ENCODE assay signal across 8 mouse cellular contexts in genomic region chr19:46571878-46572244, GRCm38 (mm10). TPM values are rescaled to one million over a fixed set of nuclear protein-coding genes. Genes with fewer than 3 reads are reported as not detected.
DNase-seq lines count a peak whose midpoint lies in the region; ATAC-seq and TF ChIP-seq lines count a peak whose summit lies in the region.

No protein-coding gene starts in this region.

- no peaks in the 10 kb centered on the region for H3K36me3 ChIP-seq in heart, adult 2 months (ENCODE audit: control insufficient read depth, insufficient read depth, low read length)
- peaks cover 0 to 19% of the 10 kb centered on the region in 2 experiments; a peak in 2 of 4 replicates for H3K36me3 ChIP-seq in MEL (ENCODE audit: control insufficient read depth in 1 of 2, insufficient read depth in 2 of 2, low read length in 2 of 2)
- no peaks in the 10 kb centered on the region for H3K36me3 ChIP-seq in heart, embryonic 16.5 days (ENCODE audit: control insufficient read depth, insufficient read depth)
- H3K36me3 ChIP-seq in midbrain, embryonic 10.5 days = peaks cover 13% of the 10 kb centered on the region

- TF ChIP-seq RAD21 in MEL (IDR thresholded peaks at IDR 0.05; ENCODE audit: low read depth, low read length) = no peak

- no peaks in the 10 kb centered on the region for H3K79me2 ChIP-seq in heart, adult 2 months (replicated peaks; ENCODE audit: control insufficient read depth, insufficient read depth, low read length)
- H3K79me2 ChIP-seq in MEL (ENCODE audit: control insufficient read depth, insufficient read depth, low read length, poor library complexity) = peaks cover 5% of the 10 kb centered on the region

- H3K9ac ChIP-seq in heart, adult 2 months (ENCODE audit: low read depth, low read length) = no peak overlapping the region
- peak overlapping the region; percentile 68 for H3K9ac ChIP-seq in MEL (ENCODE audit: control insufficient read depth, low read depth, low read length, poor library complexity, severe bottlenecking)
- H3K9ac ChIP-seq in heart, embryonic 16.5 days (ENCODE audit: low read length) = peak overlapping the region; percentile 82

- TF ChIP-seq EP300 in heart, adult 2 months (IDR thresholded peaks at IDR 0.05; ENCODE audit: insufficient read depth, low read depth, low read length) = no peak
- TF ChIP-seq EP300 in MEL (IDR thresholded peaks at IDR 0.05; ENCODE audit: low read depth in 1 of 2, low read length in 2 of 2) = no peak

- TF ChIP-seq POLR2A in heart, adult 2 months (IDR thresholded peaks at IDR 0.05; ENCODE audit: insufficient read depth, low read depth, low read length) = no peak
- no peak for TF ChIP-seq POLR2A in MEL (IDR thresholded peaks at IDR 0.05; ENCODE audit: control insufficient read depth in 1 of 2, insufficient read depth in 1 of 2, low read depth in 1 of 2, low read length in 2 of 2, poor library complexity in 1 of 2)

- H3K4me3 ChIP-seq in heart, adult 2 months = peak overlapping the region; percentile 76
- peak overlapping the region; percentile 73 to 81 for H3K4me3 ChIP-seq in MEL (ENCODE audit: control insufficient read depth in 1 of 2, insufficient read depth in 1 of 2, low read depth in 2 of 2, low read length in 2 of 2)
- peak overlapping the region; percentile 91 for H3K4me3 ChIP-seq in heart, embryonic 16.5 days (ENCODE audit: low read length)
- peak overlapping the region; percentile 72 for H3K4me3 ChIP-seq in midbrain, embryonic 10.5 days

- H3K4me2 ChIP-seq in heart, embryonic 16.5 days (ENCODE audit: low read depth, low read length) = peak overlapping the region; percentile 83

- intact Hi-C loops in heart, adult 2 months (cut with DNase I) = loop anchor here (5.0 to 10.0 kb wide), 3 partner anchors 70 to 293 kb away; partner anchors contain the start of genes Actr1a, Sufu and Trim8

- no peak for TF ChIP-seq CTCF in heart, adult 2 months (IDR thresholded peaks at IDR 0.05)
- no peak for TF ChIP-seq CTCF in MEL (IDR thresholded peaks at IDR 0.05 in 2 of 3, conservative IDR thresholded peaks at IDR 0.05 in 1 of 3; ENCODE audit: control insufficient read depth in 1 of 3, insufficient read depth in 1 of 3, low read depth in 2 of 3, low read length in 3 of 3, poor library complexity in 1 of 3, severe bottlenecking in 1 of 3)

- no peaks in the 10 kb centered on the region for H3K9me3 ChIP-seq in MEL (replicated peaks; ENCODE audit: insufficient read depth, low read length)
- H3K9me3 ChIP-seq in heart, embryonic 16.5 days (replicated peaks; ENCODE audit: control insufficient read depth, low read length) = no peaks in the 10 kb centered on the region
- H3K9me3 ChIP-seq in midbrain, embryonic 10.5 days (replicated peaks) = 0 out of 2 replicates have a peak, but pooled peaks cover 4% of the 10 kb centered on the region

- no peak for DNase-seq in heart, adult 2 months
- no peak for DNase-seq in heart, adult 8-10 months (ENCODE audit: low spot score)
- peak; percentile 48 for DNase-seq in MEL (ENCODE audit: low read depth, low spot score)
- peak; percentile 23 for DNase-seq in midbrain, embryonic 10.5 days (ENCODE audit: low spot score)
- no peak for DNase-seq in right cerebral cortex, adult 2 months (ENCODE audit: low spot score in 2 of 2)
- no peak for DNase-seq in thymus, postnatal 25 days

- no peak overlapping the region for H3K27ac ChIP-seq in heart, adult 2 months
- no peak overlapping the region for H3K27ac ChIP-seq in MEL (ENCODE audit: control insufficient read depth, low read depth, low read length)
- H3K27ac ChIP-seq in heart, embryonic 16.5 days (ENCODE audit: low read length) = no peak overlapping the region; the same call in 1 of the 2 replicates
- H3K27ac ChIP-seq in midbrain, embryonic 10.5 days (replicated peaks) = peak overlapping the region; percentile 94

- no peak for ATAC-seq in heart, embryonic 16.5 days (replicated peaks; ENCODE audit: extremely low read depth, insufficient read depth, low FRiP score)
- ATAC-seq in monocyte, adult 5-6 weeks (replicated peaks; ENCODE audit: insufficient number of reproducible peaks, low FRiP score, low TSS enrichment, poor library complexity, severe bottlenecking) = no peak

- WGBS in heart, adult 2 months = 33% methylated on average over 10 of the region's 10 CpGs
- WGBS in heart, embryonic 16.5 days = 27% methylated on average over 10 of the region's 10 CpGs
- WGBS in midbrain, embryonic 10.5 days = 24% methylated on average over 10 of the region's 10 CpGs

- no peaks in the 10 kb centered on the region for H3K27me3 ChIP-seq in heart, adult 2 months (ENCODE audit: control insufficient read depth, insufficient read depth, low read length)
- no peaks in the 10 kb centered on the region for H3K27me3 ChIP-seq in MEL (ENCODE audit: control insufficient read depth in 1 of 2, insufficient read depth in 2 of 2, low read length in 2 of 2)
- H3K27me3 ChIP-seq in heart, embryonic 16.5 days (ENCODE audit: control insufficient read depth, insufficient read depth, low read length) = no peaks in the 10 kb centered on the region
- no peaks in the 10 kb centered on the region for H3K27me3 ChIP-seq in midbrain, embryonic 10.5 days (ENCODE audit: low read depth, poor library complexity, severe bottlenecking)

- H3K4me1 ChIP-seq in heart, adult 2 months (ENCODE audit: control insufficient read depth, insufficient read depth, low read length) = peaks cover 1% of the 10 kb centered on the region; the same call in 1 of the 2 replicates
- peaks cover 8 to 15% of the 10 kb centered on the region in 2 experiments for H3K4me1 ChIP-seq in MEL (ENCODE audit: control insufficient read depth in 1 of 2, insufficient read depth in 2 of 2, low read length in 2 of 2)
- peaks cover 10% of the 10 kb centered on the region for H3K4me1 ChIP-seq in heart, embryonic 16.5 days (ENCODE audit: control insufficient read depth, insufficient read depth, low read length)
- peaks cover 46% of the 10 kb centered on the region for H3K4me1 ChIP-seq in midbrain, embryonic 10.5 days

TF ChIP-seq in MEL, 35 proteins besides CTCF, POLR2A, EP300 and RAD21:
- TF ChIP-seq ZNF384 (IDR thresholded peaks at IDR 0.05; ENCODE audit: low read depth, low read length) (no peak), USF2 (IDR thresholded peaks at IDR 0.05; ENCODE audit: borderline replicate concordance in 1 of 2, insufficient read depth in 1 of 2, low read depth in 1 of 2, low read length in 2 of 2) (no peak), MAZ (IDR thresholded peaks at IDR 0.05; ENCODE audit: low read depth, low read length) (no peak), CHD1 (IDR thresholded peaks at IDR 0.05; ENCODE audit: low read depth, low read length) (no peak), E2F4 (IDR thresholded peaks at IDR 0.05; ENCODE audit: borderline replicate concordance, low read depth, low read length) (no peak), ETS1 (IDR thresholded peaks at IDR 0.05; ENCODE audit: low read depth, low read length) (no peak), TCF12 (IDR thresholded peaks at IDR 0.05; ENCODE audit: low read depth, low read length) (no peak), MYB (IDR thresholded peaks at IDR 0.05; ENCODE audit: low read depth, low read length) (no peak), TBP (IDR thresholded peaks at IDR 0.05; ENCODE audit: low read depth, low read length) (no peak), MEF2A (IDR thresholded peaks at IDR 0.05; ENCODE audit: extremely low read depth, insufficient replicate concordance, low read depth, low read length, poor library complexity, severe bottlenecking) (no peak), MAFK (IDR thresholded peaks at IDR 0.05; ENCODE audit: borderline replicate concordance, low read depth, low read length) (no peak), MXI1 (IDR thresholded peaks at IDR 0.05; ENCODE audit: low read depth, low read length) (no peak), CHD2 (IDR thresholded peaks at IDR 0.05; ENCODE audit: low read length) (no peak), SMC3 (IDR thresholded peaks at IDR 0.05; ENCODE audit: low read depth, low read length) (no peak), RCOR1 (IDR thresholded peaks at IDR 0.05; ENCODE audit: low read depth, low read length) (no peak), NELFE (IDR thresholded peaks at IDR 0.05; ENCODE audit: low read depth, low read length) (no peak), HCFC1 (IDR thresholded peaks at IDR 0.05; ENCODE audit: low read depth, low read length) (no peak), ZC3H11A (IDR thresholded peaks at IDR 0.05; ENCODE audit: low read depth, low read length) (no peak)

RNA-seq across cellular contexts. Expression of gene Arl3, which starts 1.1 kb away (rescaled TPM):
- total RNA-seq in heart, adult 2 months (2021) = 10 to 100 TPM; 36.1 to 43.4 TPM
- polyA plus RNA-seq in heart, adult 2 months (2012; rRNA removed) = 38.3 and 57.0 TPM in 2 replicates
- total RNA-seq in heart, adult 8-10 months (2022) = 10 to 100 TPM; 31.3 to 56.0 (median 43.5) TPM
- total RNA-seq in MEL (2012; rRNA removed) = 62.4 and 74.8 TPM in 2 replicates
- 100 to 1,000 TPM in 1 of 2 experiments, not detected in 1; 123 TPM for polyA plus RNA-seq in MEL (2012; ENCODE audit: insufficient read depth in 1 of 2, insufficient read length in 2 of 2, low read depth in 1 of 2, low replicate concordance in 2 of 2, missing spikeins in 1 of 2)
- polyA plus RNA-seq in heart, embryonic 16.5 days (2015; fragmentation: Nextera tagmentation; extraction: Ambion mirVana) = 95.6 and 101 TPM in 2 replicates
- 207 and 216 TPM in 2 replicates for polyA plus RNA-seq in midbrain, embryonic 10.5 days (2016; fragmentation: Nextera tagmentation; extraction: Ambion mirVana)
- total RNA-seq in monocyte, adult 5-6 weeks (2017) = 7.1 to 26.2 TPM (median 18.2 TPM) in 3 replicates

RNA-seq across cellular contexts. Expression of gene Sfxn2, which starts 1.3 kb away (rescaled TPM):
- 1 to 10 TPM; 2.4 to 3.6 TPM for total RNA-seq in heart, adult 2 months (2021)
- 2.3 and 2.7 TPM in 2 replicates for polyA plus RNA-seq in heart, adult 2 months (2012; rRNA removed)
- total RNA-seq in heart, adult 8-10 months (2022) = 1 to 10 TPM; 2.2 to 4.9 (median 2.7) TPM
- total RNA-seq in MEL (2012; rRNA removed) = 16.1 and 20.3 TPM in 2 replicates
- 10 to 100 TPM; 21.2 to 36.6 TPM for polyA plus RNA-seq in MEL (2012; ENCODE audit: insufficient read depth in 1 of 2, insufficient read length in 2 of 2, low read depth in 1 of 2, low replicate concordance in 2 of 2, missing spikeins in 1 of 2)
- 10.0 and 11.4 TPM in 2 replicates for polyA plus RNA-seq in heart, embryonic 16.5 days (2015; fragmentation: Nextera tagmentation; extraction: Ambion mirVana)
- 17.0 and 18.1 TPM in 2 replicates for polyA plus RNA-seq in midbrain, embryonic 10.5 days (2016; fragmentation: Nextera tagmentation; extraction: Ambion mirVana)
- total RNA-seq in monocyte, adult 5-6 weeks (2017) = 8.9 to 11.1 TPM (median 10.2 TPM) in 3 replicates

RNA-seq across cellular contexts. Expression of gene Wbp1l, which starts 27.0 kb away (rescaled TPM):
- total RNA-seq in heart, adult 2 months (2021) = 10 to 100 TPM; 53.5 to 54.2 TPM
- 39.2 and 46.2 TPM in 2 replicates for polyA plus RNA-seq in heart, adult 2 months (2012; rRNA removed)
- total RNA-seq in heart, adult 8-10 months (2022) = 10 to 100 TPM; 46.6 to 60.7 (median 56.0) TPM
- total RNA-seq in MEL (2012; rRNA removed) = 47.0 and 52.9 TPM in 2 replicates
- 10 to 100 TPM in 1 of 2 experiments, not detected in 1; 70.0 TPM for polyA plus RNA-seq in MEL (2012; ENCODE audit: insufficient read depth in 1 of 2, insufficient read length in 2 of 2, low read depth in 1 of 2, low replicate concordance in 2 of 2, missing spikeins in 1 of 2)
- polyA plus RNA-seq in heart, embryonic 16.5 days (2015; fragmentation: Nextera tagmentation; extraction: Ambion mirVana) = 60.5 and 63.3 TPM in 2 replicates
- 45.7 and 51.8 TPM in 2 replicates for polyA plus RNA-seq in midbrain, embryonic 10.5 days (2016; fragmentation: Nextera tagmentation; extraction: Ambion mirVana)
- 45.5 to 72.9 TPM (median 56.5 TPM) in 3 replicates for total RNA-seq in monocyte, adult 5-6 weeks (2017)

Comparison
In these comparisons a context has a peak if more than half of its experiments do, and no peak if none do; other contexts are left out.
1. DNase-seq: peak in MEL (single experiment) and midbrain, embryonic 10.5 days (single experiment); none in heart, adult 2 months (0 of 2), heart, adult 8-10 months (single experiment), right cerebral cortex, adult 2 months (0 of 2) and thymus, postnatal 25 days (single experiment).
2. Peak in every context shown above with its lines, with median percentiles within 50 percentile points of each other: H3K4me3 ChIP-seq.